Mouse (Mus musculus) WW6 (cell line): ENCODE results near the gene Katnb1.

ENCODE experiments used
- DNase-seq: peaks from one replicate; pipeline ENCODE4 v3.0.0-alpha.2; 2013; ENCODE audit warnings: low read depth, low spot score

Gene Katnb1

DNA sequence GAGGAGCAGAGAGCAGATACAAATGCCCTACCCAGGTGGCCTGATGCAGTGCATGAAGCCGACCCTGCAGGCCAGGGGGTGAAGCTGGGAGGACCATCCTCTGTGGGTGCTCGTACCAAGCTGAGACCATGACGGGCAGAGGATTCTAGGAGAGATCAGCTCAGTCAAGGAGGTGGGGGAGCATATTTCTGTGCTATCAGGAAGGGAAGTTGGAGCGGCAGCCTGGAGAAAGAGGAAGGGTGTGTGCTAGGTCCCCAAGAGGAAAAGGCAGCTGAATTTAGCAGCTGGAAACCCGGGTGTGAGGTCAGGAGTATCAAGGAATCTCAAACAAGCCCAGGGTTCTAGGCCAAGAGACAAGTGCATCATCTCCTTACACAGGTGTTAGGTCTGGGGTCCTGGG is 59.6 kb downstream of the Katnb1 start:
- no peak for DNase-seq

DNA sequence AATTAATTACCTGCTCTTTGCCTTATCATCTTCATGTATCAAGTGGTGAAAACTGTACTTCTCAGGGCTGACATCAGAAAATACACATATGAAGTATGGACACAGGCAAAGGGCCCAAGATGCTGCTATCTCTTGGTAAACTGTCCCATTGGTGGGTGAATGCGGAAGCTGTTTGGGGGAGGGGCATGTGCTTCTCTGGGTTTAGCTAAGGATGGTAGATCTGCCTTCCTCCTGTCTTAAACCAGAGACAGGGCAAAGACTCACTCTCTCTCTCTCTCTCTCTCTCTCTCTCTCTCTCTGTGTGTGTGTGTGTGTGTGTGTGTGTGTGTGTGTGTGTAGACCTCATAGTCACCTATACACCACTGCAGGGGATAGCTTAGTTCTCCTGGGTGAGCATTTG is 60.0 kb downstream of the Katnb1 start:
- no peak for DNase-seq

DNA sequence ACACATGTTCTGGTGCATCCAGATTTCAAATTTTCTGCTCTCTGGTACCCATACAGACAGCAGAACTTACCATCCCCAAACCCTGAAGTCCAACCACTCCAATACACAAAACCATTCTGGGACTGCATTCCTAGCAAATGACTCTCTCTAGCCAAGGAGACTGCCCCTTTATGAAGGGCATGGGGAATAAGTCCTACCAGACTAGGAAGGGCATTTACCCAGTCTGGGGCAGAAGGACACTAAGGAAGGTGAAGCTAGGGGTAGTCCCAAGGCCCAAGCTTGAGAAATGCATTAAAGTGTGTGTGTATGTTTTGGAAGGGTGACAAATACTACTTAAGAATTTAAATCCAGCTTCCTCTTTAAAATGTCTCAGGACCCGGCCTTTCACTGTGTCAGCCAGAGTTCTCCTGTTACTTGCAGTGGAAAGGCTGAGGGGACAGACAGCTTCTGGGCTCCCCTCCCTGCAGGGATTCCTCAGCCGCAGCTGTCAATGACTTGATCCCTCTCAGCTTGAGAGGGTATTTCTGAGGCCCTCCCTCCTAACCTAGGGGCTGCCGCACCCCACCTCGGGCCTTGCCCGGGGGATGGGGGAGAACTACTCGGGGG is 60.6 kb downstream of the Katnb1 start:
- DNase-seq: no peak

DNA sequence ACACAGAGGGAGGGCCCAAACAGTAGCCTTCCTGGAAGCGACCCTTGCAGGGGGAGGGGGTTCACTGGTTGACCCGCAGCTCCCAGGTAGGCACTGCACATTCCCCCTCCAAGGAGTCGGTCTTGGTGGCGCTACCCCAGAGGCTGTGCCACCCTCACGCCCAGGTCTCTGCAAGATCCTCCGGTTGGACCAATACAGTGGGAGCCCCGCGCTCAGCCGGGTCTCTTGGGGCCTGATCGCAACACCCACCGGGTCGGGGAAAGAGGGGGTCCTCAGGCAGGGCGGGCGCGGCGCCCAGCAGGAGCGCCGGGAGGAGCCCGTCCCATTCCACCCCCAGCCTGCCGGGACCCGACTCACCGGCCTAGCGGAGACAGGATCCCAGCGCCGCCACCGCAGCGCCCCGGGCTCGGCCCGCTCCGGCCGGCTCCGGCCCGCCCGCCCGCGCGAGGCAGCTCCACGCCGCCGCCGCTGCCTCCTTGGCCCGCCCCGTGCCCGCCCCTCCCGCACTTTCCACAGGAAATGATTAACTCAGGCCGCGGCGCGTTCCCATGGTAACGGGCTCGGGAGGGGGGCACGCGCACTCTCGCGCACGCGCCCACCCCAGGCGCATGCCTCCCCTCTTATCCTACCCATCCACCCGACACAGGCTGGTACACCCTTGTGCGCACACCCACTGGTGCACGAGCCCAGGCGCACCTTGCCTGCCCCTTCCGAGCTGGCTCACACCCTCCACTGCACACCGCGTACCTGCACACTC is 61.3 kb downstream of the Katnb1 start:
- DNase-seq: no peak

DNA sequence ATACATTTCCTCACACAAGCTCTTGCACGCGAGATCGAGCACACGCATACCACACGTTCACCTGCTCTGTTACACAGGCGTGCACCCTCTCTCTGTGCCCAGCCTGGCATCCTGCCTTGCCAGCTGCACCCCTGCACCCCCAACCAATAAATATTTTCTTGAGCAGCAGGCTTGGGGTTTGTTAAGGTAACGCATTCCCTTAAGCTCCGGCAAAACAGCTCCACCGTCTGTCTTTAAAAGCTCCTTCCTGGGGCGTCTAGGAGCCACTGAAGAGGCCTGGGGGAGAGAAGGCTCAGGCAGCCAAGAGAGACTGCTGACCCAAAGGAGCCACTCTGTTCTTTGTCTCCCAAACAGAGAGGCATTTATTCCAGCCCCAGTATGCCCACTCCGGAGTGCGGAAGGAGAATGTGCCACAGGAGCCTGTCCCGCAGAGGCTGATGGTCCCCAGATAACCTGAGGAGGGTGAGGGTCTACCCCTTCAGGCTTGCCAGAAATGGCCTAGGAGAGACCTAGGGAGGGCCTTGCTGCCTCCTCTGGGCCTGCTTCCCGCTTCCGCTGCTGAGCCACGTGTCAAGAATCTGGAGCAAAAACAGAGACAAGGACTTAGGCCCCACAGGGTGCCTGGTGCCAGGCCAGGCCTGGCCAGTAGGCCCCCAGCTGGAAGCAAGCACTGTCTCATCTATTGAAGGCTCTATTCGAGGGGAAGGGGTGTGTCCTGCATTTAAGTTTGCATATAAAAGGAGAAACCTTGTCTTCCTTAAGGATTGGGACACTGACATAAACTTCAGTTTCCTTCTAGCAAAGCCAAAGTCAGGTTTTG is 62.2 kb downstream of the Katnb1 start:
- no peak for DNase-seq

DNA sequence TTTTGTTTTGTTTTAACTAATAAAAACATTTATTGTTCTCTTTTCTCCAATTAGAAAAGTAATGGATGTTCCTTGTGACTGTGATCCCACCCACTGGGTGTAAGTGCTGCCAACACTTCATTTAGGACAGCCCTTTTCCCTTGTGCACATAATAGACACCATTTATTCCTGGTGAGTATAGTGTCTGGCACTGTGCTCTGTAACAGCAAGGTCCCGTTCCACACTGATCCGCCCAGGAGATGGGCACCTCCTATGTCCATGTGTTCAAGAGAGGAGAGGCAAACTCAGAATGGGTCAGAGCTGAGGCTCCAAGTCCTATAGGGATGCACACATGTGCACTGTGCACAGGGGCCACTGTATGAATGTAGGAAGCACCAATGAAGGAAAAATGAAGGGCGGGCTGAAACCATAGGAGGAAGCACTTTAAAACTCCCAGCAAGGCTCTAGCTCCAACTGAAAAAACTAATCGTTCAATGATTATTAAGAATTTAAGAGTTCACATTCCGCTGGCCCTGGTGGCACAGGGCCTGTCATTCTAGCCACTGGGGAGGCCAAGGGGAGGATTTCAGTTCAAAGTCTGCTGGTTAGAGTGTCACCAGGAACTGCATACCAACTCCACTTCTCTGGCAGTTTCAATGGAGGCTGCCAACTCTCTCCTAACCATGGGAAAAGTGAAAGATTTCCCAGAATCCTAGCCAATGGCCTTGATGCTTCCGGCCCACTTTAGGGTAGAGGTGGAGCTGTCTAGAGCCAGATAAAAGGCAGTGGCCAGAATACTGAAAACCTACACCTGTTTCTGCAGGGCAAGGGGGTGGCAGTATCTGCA is 63.0 kb downstream of the Katnb1 start:
- no peak for DNase-seq

DNA sequence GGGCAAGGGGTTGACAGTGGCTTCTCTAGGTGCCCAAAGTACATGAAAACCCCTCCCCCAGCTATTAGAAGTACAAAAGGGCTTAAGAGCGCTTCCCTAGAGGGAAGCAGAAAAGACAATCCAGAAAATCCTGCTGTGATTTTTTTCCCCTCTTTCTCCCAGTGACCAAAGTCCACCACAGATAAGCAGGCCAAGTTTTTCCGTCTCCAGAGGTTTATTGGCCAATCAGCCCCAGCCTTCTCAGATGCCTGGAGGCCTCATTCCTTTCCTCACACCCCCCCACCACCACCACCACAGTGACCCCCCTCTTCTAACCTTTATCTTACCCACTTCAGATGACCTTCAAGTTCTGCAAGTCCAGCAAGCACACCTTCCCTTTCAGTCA is 63.6 kb downstream of the Katnb1 start:
- no peak for DNase-seq

DNA sequence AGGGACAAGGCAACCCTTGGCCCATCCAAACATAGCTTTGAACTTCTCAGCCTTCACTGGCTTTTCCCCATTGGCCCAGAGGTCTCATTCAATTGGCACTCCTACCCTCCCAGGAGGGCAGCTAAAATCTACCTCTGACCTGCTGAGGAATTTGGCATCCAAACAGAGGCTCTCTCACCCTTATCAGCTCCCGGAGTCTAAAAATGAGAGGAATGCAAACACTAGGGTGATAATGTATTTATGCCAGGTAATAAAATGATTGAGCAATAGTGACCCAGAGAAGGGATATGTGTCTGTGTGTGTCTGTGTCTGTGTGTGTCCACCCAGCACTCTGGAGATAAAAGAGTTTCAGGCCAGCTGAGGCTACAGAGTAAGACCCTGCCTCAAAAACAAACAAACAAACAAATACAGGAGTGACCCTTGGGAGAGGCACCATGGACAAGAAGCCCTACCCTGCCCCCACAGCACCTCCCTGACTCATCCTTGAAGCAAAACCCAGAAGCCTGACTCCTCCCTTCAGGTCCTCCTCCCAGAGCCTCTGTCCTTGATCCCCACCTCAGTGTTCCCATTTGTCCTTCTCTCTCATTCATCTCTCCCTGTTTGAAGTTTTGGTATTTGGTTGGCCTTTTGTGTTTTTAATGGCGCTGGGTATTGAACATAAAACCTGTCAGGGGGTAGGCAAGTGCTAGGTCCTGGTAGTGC is 65.2 kb downstream of the Katnb1 start:
- no peak for DNase-seq

DNA sequence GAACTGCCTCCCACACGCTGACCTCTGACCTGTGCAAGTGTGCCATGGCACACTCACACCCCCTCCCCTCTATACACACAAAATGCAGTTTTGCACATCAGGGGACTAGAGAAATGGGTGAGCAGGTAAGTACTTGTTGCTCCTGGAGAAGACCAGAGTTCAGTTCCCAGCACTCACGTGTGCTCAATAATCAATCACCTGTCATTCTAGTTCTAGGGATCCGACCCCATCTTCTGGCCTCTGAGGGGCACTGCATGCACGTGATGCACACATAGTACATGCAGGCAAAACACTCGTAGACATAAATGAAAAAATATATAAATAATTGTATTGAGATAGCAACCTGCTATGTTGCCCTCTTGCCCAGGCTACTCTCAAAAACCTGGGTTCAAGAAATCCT is 65.9 kb downstream of the Katnb1 start:
- DNase-seq: no peak

DNA sequence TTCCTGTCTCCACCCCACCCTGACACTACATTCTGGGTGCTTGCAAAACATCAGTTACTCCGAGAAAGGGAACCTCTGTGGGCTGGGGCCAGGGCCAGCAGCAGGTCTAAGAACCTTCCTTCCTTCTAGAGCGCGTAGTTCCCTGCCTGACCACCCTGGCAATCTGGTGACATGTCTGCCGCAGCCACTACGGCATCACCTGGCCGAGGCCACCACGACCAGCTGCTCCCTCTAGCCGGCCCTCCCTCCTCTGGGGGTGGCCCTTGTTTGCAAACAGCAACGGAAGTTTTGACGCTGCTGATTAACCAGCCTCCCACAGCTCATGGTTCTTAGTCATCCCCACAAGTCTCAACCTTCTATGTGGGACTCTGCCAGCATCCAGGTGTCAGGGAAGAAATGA is 68.4 kb downstream of the Katnb1 start:
- DNase-seq: no peak

DNA sequence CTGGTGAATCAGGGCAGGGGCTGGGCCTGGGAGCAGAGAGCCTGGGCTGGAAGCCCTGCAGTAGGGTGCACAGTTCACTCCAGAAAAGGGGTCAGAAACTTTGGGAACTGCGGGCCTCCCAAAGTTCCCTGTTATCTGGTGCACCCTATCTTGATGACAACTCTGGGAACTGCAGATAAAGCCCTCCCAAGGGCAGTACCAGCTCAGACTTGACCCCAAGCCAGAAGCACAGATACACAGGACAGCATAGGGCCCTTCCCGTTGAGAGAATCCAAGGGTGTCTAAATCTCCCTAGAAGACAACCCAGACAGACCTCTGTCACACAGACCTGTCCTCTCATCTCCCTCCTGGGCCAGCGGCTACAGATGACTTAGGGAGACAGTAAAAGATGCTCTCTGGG is 69.6 kb downstream of the Katnb1 start:
- no peak for DNase-seq
